In the genomic region with DNA sequence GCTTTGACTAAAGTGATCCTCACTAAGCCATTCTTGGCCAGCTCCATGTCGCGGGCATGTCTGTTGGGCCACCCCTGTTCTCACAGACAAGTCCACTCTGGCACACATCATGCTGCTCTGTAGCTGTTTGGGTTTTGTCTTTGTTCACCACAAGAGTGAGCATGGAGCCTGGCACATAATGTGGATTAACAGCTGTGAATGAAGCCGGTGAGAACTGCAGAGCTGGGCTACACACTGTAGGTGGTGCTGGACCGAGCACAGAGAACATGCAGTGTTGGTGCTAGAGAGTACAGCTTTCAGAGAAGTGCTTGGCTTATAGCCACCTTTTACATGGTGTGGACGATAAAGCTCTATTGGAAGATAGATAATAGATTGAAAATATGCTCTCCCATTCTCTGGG, we compare ENCODE assay signal across 9 mouse cellular contexts.
DNase-seq lines count a peak whose midpoint lies in the region; ATAC-seq and TF ChIP-seq lines count a peak whose summit lies in the region.
"Had no signal": no experiment of that assay in that cellular context is flagged by ENCODE, and none has a peak within 500 bp of the region (broad histone marks: within the 10 kb centered on the region; RNA-seq: fewer than 3 reads in every experiment).

No protein-coding gene starts in this region.

- H3K27ac ChIP-seq in hindbrain, embryonic 14.5 days: no peak overlapping the region

- H3K4me2 ChIP-seq in hindbrain, embryonic 14.5 days (replicated peaks): no peak overlapping the region

- TF ChIP-seq CTCF in C2C12 (IDR thresholded peaks at IDR 0.05; ENCODE audit: control insufficient read depth, insufficient read depth, insufficient read length): peak; percentile 20

- no peaks in the 10 kb centered on the region for H3K36me3 ChIP-seq in C2C12 (ENCODE audit: control insufficient read depth, insufficient read depth)
- H3K36me3 ChIP-seq in hindbrain, embryonic 14.5 days (replicated peaks; ENCODE audit: control insufficient read depth, insufficient read depth): no peaks in the 10 kb centered on the region
- H3K36me3 ChIP-seq: G1E had no signal

- no peak overlapping the region for H3K4me3 ChIP-seq in C2C12 (ENCODE audit: insufficient read depth, poor library complexity, severe bottlenecking)
- H3K4me3 ChIP-seq in hindbrain, embryonic 14.5 days (replicated peaks; ENCODE audit: low read length): no peak overlapping the region

- peak; percentile 86 for ATAC-seq in hindbrain, embryonic 14.5 days (ENCODE audit: low FRiP score)

- no peaks in the 10 kb centered on the region for H3K9me3 ChIP-seq in hindbrain, embryonic 14.5 days (ENCODE audit: control insufficient read depth, low read length)
- H3K9me3 ChIP-seq: G1E had no signal

- H3K4me1 ChIP-seq in hindbrain, embryonic 14.5 days (replicated peaks; ENCODE audit: control insufficient read depth, insufficient read depth, low read length): no peaks in the 10 kb centered on the region

- H3K79me2 ChIP-seq in C2C12 (ENCODE audit: control insufficient read depth, insufficient read depth): no peaks in the 10 kb centered on the region

- H3K27me3 ChIP-seq in C2C12 (ENCODE audit: control insufficient read depth, insufficient read depth, insufficient read length): no peaks in the 10 kb centered on the region
- H3K27me3 ChIP-seq in hindbrain, embryonic 14.5 days (ENCODE audit: control insufficient read depth, insufficient read depth, low read length): no peaks in the 10 kb centered on the region

- H3K9ac ChIP-seq in hindbrain, embryonic 14.5 days: no peak overlapping the region

- DNase-seq in cerebellum, postnatal 14 days: peak; percentile 35 to 56
- DNase-seq in cerebellum, adult 8-10 months: no peak
- peak; percentile 39 for DNase-seq in embryo, embryonic 9.5 days (ENCODE audit: extremely low spot score)
- DNase-seq in hindbrain, embryonic 14.5 days (ENCODE audit: low spot score): peak; percentile 71
- peak; percentile 71 for DNase-seq in lung, postnatal 10 days
- peak; percentile 51 for DNase-seq in right cerebral cortex, postnatal 14 days
- no peak for DNase-seq in urinary bladder, adult 2 months (ENCODE audit: low spot score)

- WGBS in hindbrain, embryonic 14.5 days: 61% methylated on average over 5 of the region's 5 CpGs

- no peak overlapping the region for H3ac ChIP-seq in C2C12 (ENCODE audit: control insufficient read depth, insufficient read length, low read depth)

- no peaks in the 10 kb centered on the region for H3K79me3 ChIP-seq in C2C12 (ENCODE audit: low read depth)

TF ChIP-seq in C2C12, 6 proteins besides CTCF, POLR2A, EP300 and RAD21:
- TF ChIP-seq CEBPB (IDR thresholded peaks at IDR 0.05; ENCODE audit: low read depth): no peak
- no peak for TF ChIP-seq MYOG (IDR thresholded peaks at IDR 0.05; ENCODE audit: control insufficient read depth, extremely low read depth, insufficient read length)
- no peak for TF ChIP-seq USF1 (IDR thresholded peaks at IDR 0.05; ENCODE audit: low read depth)
- TF ChIP-seq FOSL1 (IDR thresholded peaks at IDR 0.05; ENCODE audit: insufficient read depth, low read length, poor library complexity, severe bottlenecking): no peak
- no peak for TF ChIP-seq MAX (IDR thresholded peaks at IDR 0.05)
- no peak for TF ChIP-seq MYOD1 (IDR thresholded peaks at IDR 0.05; ENCODE audit: control insufficient read depth, insufficient read length, low read depth)

Comparison
In these comparisons a context has a peak if more than half of its experiments do, and no peak if none do; other contexts are left out.
1. DNase-seq: peak in cerebellum, postnatal 14 days (2 of 2), embryo, embryonic 9.5 days (single experiment), hindbrain, embryonic 14.5 days (single experiment), lung, postnatal 10 days (single experiment) and right cerebral cortex, postnatal 14 days (single experiment); none in cerebellum, adult 8-10 months (single experiment) and urinary bladder, adult 2 months (single experiment).